In the genomic region with DNA sequence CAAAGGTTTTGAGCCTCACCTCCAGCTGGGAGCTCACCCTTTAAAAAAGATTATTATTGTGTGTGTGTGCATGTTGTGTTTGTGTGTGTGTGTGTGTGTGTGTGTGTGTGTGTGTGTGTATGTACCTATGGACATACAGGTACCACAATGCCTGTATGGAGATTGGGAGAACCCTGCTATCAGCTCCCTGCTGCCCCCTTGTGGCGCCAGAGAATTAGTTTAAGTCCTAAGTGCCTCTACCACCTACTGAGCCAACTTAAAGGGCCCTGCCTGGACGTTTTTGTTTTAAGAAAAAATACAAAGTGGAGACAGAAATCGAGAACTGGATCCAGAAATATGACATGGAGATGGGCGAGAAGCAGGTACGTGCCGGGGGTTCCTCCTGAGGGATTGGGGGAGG, we compare ENCODE assay signal across 8 mouse cellular contexts. TPM values are rescaled to one million over a fixed set of nuclear protein-coding genes. Genes with fewer than 3 reads are reported as not detected.
DNase-seq lines count a peak whose midpoint lies in the region; ATAC-seq and TF ChIP-seq lines count a peak whose summit lies in the region.

No protein-coding gene starts in this region.

- peaks cover 0 to 29% of the 10 kb centered on the region in 2 experiments for H3K36me3 ChIP-seq in CH12.LX (replicated peaks in 1 of 2; ENCODE audit: control insufficient read depth in 1 of 2, insufficient read depth in 1 of 2, low read length in 1 of 2)
- peaks cover 3% of the 10 kb centered on the region; the same call in 1 of the 2 replicates for H3K36me3 ChIP-seq in heart, embryonic 16.5 days (ENCODE audit: control insufficient read depth, insufficient read depth)
- no peaks in the 10 kb centered on the region for H3K36me3 ChIP-seq in lung, embryonic 14.5 days (ENCODE audit: insufficient read depth)
- H3K36me3 ChIP-seq in thymus, adult 2 months (ENCODE audit: control insufficient read depth, insufficient read depth, low read length), result no peaks in the 10 kb centered on the region

- peaks cover 2% of the 10 kb centered on the region for H3K27me3 ChIP-seq in CH12.LX (replicated peaks)
- H3K27me3 ChIP-seq in heart, embryonic 16.5 days (ENCODE audit: control insufficient read depth, insufficient read depth, low read length), result no peaks in the 10 kb centered on the region
- no peaks in the 10 kb centered on the region for H3K27me3 ChIP-seq in lung, embryonic 14.5 days (ENCODE audit: insufficient read depth, low read length)
- no peaks in the 10 kb centered on the region for H3K27me3 ChIP-seq in thymus, adult 2 months (ENCODE audit: control insufficient read depth, insufficient read depth, low read length)

- ATAC-seq in erythroid progenitor cell, adult 5-6 weeks (replicated peaks; ENCODE audit: low FRiP score, poor library complexity, severe bottlenecking), result peak; percentile 57; the same call in 1 of the 2 replicates
- ATAC-seq in heart, embryonic 16.5 days (replicated peaks; ENCODE audit: extremely low read depth, insufficient read depth, low FRiP score), result no peak
- ATAC-seq in lung, embryonic 14.5 days (ENCODE audit: insufficient read depth), result peak; percentile 45; the same call in 1 of the 2 replicates

- peaks cover 0 to 10% of the 10 kb centered on the region in 2 experiments; a peak in 2 of 4 replicates for H3K4me1 ChIP-seq in CH12.LX (ENCODE audit: control insufficient read depth in 1 of 2, insufficient read depth in 2 of 2)
- H3K4me1 ChIP-seq in heart, embryonic 16.5 days (ENCODE audit: control insufficient read depth, insufficient read depth, low read length), result peaks cover 15% of the 10 kb centered on the region
- no peaks in the 10 kb centered on the region for H3K4me1 ChIP-seq in lung, embryonic 14.5 days (ENCODE audit: insufficient read depth)
- H3K4me1 ChIP-seq in olfactory bulb, adult 2 months (ENCODE audit: control insufficient read depth, insufficient read depth, low read length), result peaks cover 11% of the 10 kb centered on the region
- H3K4me1 ChIP-seq in thymus, adult 2 months (replicated peaks; ENCODE audit: control insufficient read depth, insufficient read depth, low read length), result peaks cover 6% of the 10 kb centered on the region

- H3K79me2 ChIP-seq in CH12.LX (replicated peaks; ENCODE audit: control insufficient read depth, extremely low read depth, insufficient read depth, poor library complexity, severe bottlenecking), result no peaks in the 10 kb centered on the region

- 2% methylated on average over 6 of the region's 6 CpGs for WGBS in heart, embryonic 16.5 days
- 2% methylated on average over 6 of the region's 6 CpGs for WGBS in lung, embryonic 14.5 days
- under 1% methylated on average over 6 of the region's 6 CpGs for WGBS in olfactory bulb, adult 2 months
- 3% methylated on average over 6 of the region's 6 CpGs for WGBS in thymus, adult 2 months

- peak; percentile 73 for TF ChIP-seq RAD21 in CH12.LX (IDR thresholded peaks at IDR 0.05; ENCODE audit: low read depth, low read length)

- peak; percentile 57 to 90; a peak in 3 of 4 replicates for TF ChIP-seq CTCF in CH12.LX (conservative IDR thresholded peaks at IDR 0.05 in 1 of 2, IDR thresholded peaks at IDR 0.05 in 1 of 2; ENCODE audit: low read depth in 2 of 2, low read length in 2 of 2)
- TF ChIP-seq CTCF in lung, embryonic 14.5 days (IDR thresholded peaks at IDR 0.05; ENCODE audit: low read depth), result peak; percentile 86
- peak; percentile 18; the same call in 1 of the 2 replicates for TF ChIP-seq CTCF in olfactory bulb, adult 2 months (IDR thresholded peaks at IDR 0.05; ENCODE audit: insufficient read depth, low read depth, low read length)
- no peak for TF ChIP-seq CTCF in thymus, adult 2 months (IDR thresholded peaks at IDR 0.05; ENCODE audit: borderline replicate concordance, control insufficient read depth, extremely low read depth, insufficient read depth, low read length, poor library complexity)

- in situ Hi-C loops in CH12.LX (cut with MboI; ENCODE audit: low pct_ligation_motif_present, low pct_unique_long_range_greater_than_20kb, low sequenced_read_pairs), result loop anchor here (5.0 to 25.0 kb wide), 3 partner anchors 88 to 468 kb away; no protein-coding TSS in a partner anchor

- peak overlapping the region; percentile 25 to 56 (median 41) for H3K4me3 ChIP-seq in CH12.LX (replicated peaks in 1 of 3; ENCODE audit: low read depth in 2 of 3, low read length in 2 of 3, poor library complexity in 1 of 3)
- H3K4me3 ChIP-seq in heart, embryonic 16.5 days (ENCODE audit: low read length), result peak overlapping the region; percentile 40
- H3K4me3 ChIP-seq in lung, embryonic 14.5 days (ENCODE audit: low read depth, low read length), result peak overlapping the region; percentile 28; the same call in 1 of the 2 replicates
- H3K4me3 ChIP-seq in olfactory bulb, adult 2 months (ENCODE audit: insufficient read depth, low read depth, low read length), result peak overlapping the region; percentile 45
- H3K4me3 ChIP-seq in thymus, adult 2 months (ENCODE audit: control insufficient read depth, insufficient read depth, low read length), result no peak overlapping the region

- H3K9me3 ChIP-seq in CH12.LX (replicated peaks; ENCODE audit: low read length), result no peaks in the 10 kb centered on the region
- H3K9me3 ChIP-seq in heart, embryonic 16.5 days (replicated peaks; ENCODE audit: control insufficient read depth, low read length), result no peaks in the 10 kb centered on the region
- H3K9me3 ChIP-seq in lung, embryonic 14.5 days (ENCODE audit: low read depth, low read length), result no peaks in the 10 kb centered on the region

- peak overlapping the region; percentile 53 for H3K4me2 ChIP-seq in CH12.LX (ENCODE audit: insufficient read depth, low read depth, poor library complexity, severe bottlenecking)
- H3K4me2 ChIP-seq in heart, embryonic 16.5 days (ENCODE audit: low read depth, low read length), result peak overlapping the region; percentile 72
- peak overlapping the region; percentile 68 for H3K4me2 ChIP-seq in lung, embryonic 14.5 days

- peak; percentile 92 for DNase-seq in CH12.LX (ENCODE audit: extremely low read depth)
- DNase-seq in brain, embryonic 18.5 days (ENCODE audit: low read depth, low spot score), result peak; percentile 62
- DNase-seq in kidney, postnatal 14 days, result peak; percentile 90
- peak; percentile 93 for DNase-seq in lung, embryonic 14.5 days
- DNase-seq in thymus, adult 2 months, result peak; percentile 86

- TF ChIP-seq EP300 in CH12.LX (IDR thresholded peaks at IDR 0.05; ENCODE audit: low read length), result no peak

- H3K9ac ChIP-seq in CH12.LX (ENCODE audit: insufficient read depth, low read depth), result no peak overlapping the region
- peak overlapping the region; percentile 55 for H3K9ac ChIP-seq in heart, embryonic 16.5 days (ENCODE audit: low read length)
- peak overlapping the region; percentile 41; the same call in 1 of the 2 replicates for H3K9ac ChIP-seq in lung, embryonic 14.5 days

- H3K27ac ChIP-seq in CH12.LX (ENCODE audit: insufficient read depth, low read depth), result no peak overlapping the region
- H3K27ac ChIP-seq in heart, embryonic 16.5 days (ENCODE audit: low read length), result no peak overlapping the region
- H3K27ac ChIP-seq in lung, embryonic 14.5 days (ENCODE audit: low read depth), result no peak overlapping the region
- no peak overlapping the region for H3K27ac ChIP-seq in olfactory bulb, adult 2 months (ENCODE audit: insufficient read depth, low read depth, low read length)
- H3K27ac ChIP-seq in thymus, adult 2 months (ENCODE audit: control insufficient read depth, insufficient read depth, low read length), result no peak overlapping the region

- dilution Hi-C loops in CH12.LX (cut with MboI; ENCODE audit: extremely low pct_ligation_motif_present, extremely low pct_unique_long_range_greater_than_20kb, low sequenced_read_pairs), result no loop called here

- no peak for TF ChIP-seq POLR2A in CH12.LX (IDR thresholded peaks at IDR 0.05; ENCODE audit: low read depth, low read length)
- no peak for TF ChIP-seq POLR2A in olfactory bulb, adult 2 months (IDR thresholded peaks at IDR 0.05; ENCODE audit: insufficient read depth, low read depth, low read length)
- no peak; the same call in 1 of the 2 replicates for TF ChIP-seq POLR2A in thymus, adult 2 months (IDR thresholded peaks at IDR 0.05; ENCODE audit: control insufficient read depth, extremely low read depth, insufficient read depth, low read length, poor library complexity)

RNA-seq across cellular contexts. Expression of a gene that starts 7.5 kb away (rescaled TPM):
- 6.3 and 7.3 TPM in 2 replicates for total RNA-seq in CH12.LX (2012; rRNA removed)
- total RNA-seq in CH12.LX (2014; rRNA removed), result 6.2 and 7.3 TPM in 2 replicates
- polyA plus RNA-seq in CH12.LX (2012; ENCODE audit: insufficient read length, low read depth), result 10.2 and 10.8 TPM in 2 replicates
- 0.72 TPM in 1 of 2 replicates, not detected in the other for total RNA-seq in erythroid progenitor cell, adult 5-6 weeks (2015; ENCODE audit: low replicate concordance)
- 3.9 TPM in 1 of 2 replicates, not detected in the other for total RNA-seq in erythroid progenitor cell, adult 5-6 weeks (2017; ENCODE audit: low replicate concordance)
- 13.2 and 14.0 TPM in 2 replicates for polyA plus RNA-seq in heart, embryonic 16.5 days (2015; fragmentation: Nextera tagmentation; extraction: Ambion mirVana)
- 7.2 and 9.5 TPM in 2 replicates for polyA plus RNA-seq in lung, embryonic 14.5 days (2014; fragmentation: Nextera tagmentation; extraction: Ambion mirVana)
- not detected in 2 replicates for polyA plus RNA-seq in olfactory bulb, adult 2 months (2012; ENCODE audit: insufficient read depth, insufficient read length, low replicate concordance, missing spikeins)
- 18.8 and 20.6 TPM in 2 replicates for polyA plus RNA-seq in thymus, adult 2 months (2012; rRNA removed)

RNA-seq across cellular contexts. Expression of a gene that starts 7.7 kb away (rescaled TPM):
- total RNA-seq in CH12.LX (2012; rRNA removed) (83.6 and 93.6 TPM in 2 replicates), CH12.LX (2014; rRNA removed) (56.6 and 63.7 TPM in 2 replicates)
- polyA plus RNA-seq in CH12.LX (2012; ENCODE audit: insufficient read length, low read depth), result 91.8 and 96.8 TPM in 2 replicates
- total RNA-seq in erythroid progenitor cell, adult 5-6 weeks (2015; ENCODE audit: low replicate concordance), result 1.1 and 1.3 TPM in 2 replicates
- 6.4 and 8.1 TPM in 2 replicates for total RNA-seq in erythroid progenitor cell, adult 5-6 weeks (2017; ENCODE audit: low replicate concordance)
- 30.2 and 35.0 TPM in 2 replicates for polyA plus RNA-seq in heart, embryonic 16.5 days (2015; fragmentation: Nextera tagmentation; extraction: Ambion mirVana)
- polyA plus RNA-seq in lung, embryonic 14.5 days (2014; fragmentation: Nextera tagmentation; extraction: Ambion mirVana), result 31.5 and 37.2 TPM in 2 replicates
- polyA plus RNA-seq in olfactory bulb, adult 2 months (2012; ENCODE audit: insufficient read depth, insufficient read length, low replicate concordance, missing spikeins), result not detected in 2 replicates
- polyA plus RNA-seq in thymus, adult 2 months (2012; rRNA removed), result 429 and 448 TPM in 2 replicates

RNA-seq across cellular contexts. Expression of a gene that starts 16.0 kb away (rescaled TPM):
- total RNA-seq in CH12.LX (2012; rRNA removed) (0.25 and 0.59 TPM in 2 replicates), CH12.LX (2014; rRNA removed) (not detected in 2 replicates)
- 0.35 and 0.77 TPM in 2 replicates for polyA plus RNA-seq in CH12.LX (2012; ENCODE audit: insufficient read length, low read depth)
- total RNA-seq in erythroid progenitor cell, adult 5-6 weeks (2015; ENCODE audit: low replicate concordance), result 2.5 TPM in 1 of 2 replicates, not detected in the other
- total RNA-seq in erythroid progenitor cell, adult 5-6 weeks (2017; ENCODE audit: low replicate concordance), result 3.1 and 3.3 TPM in 2 replicates
- polyA plus RNA-seq in heart, embryonic 16.5 days (2015; fragmentation: Nextera tagmentation; extraction: Ambion mirVana), result 0.36 and 0.42 TPM in 2 replicates
- 0.35 and 0.37 TPM in 2 replicates for polyA plus RNA-seq in lung, embryonic 14.5 days (2014; fragmentation: Nextera tagmentation; extraction: Ambion mirVana)
- not detected in 2 replicates for polyA plus RNA-seq in olfactory bulb, adult 2 months (2012; ENCODE audit: insufficient read depth, insufficient read length, low replicate concordance, missing spikeins)
- 2.8 and 3.0 TPM in 2 replicates for polyA plus RNA-seq in thymus, adult 2 months (2012; rRNA removed)

RNA-seq across cellular contexts. Expression of a gene that starts 16.4 kb away (rescaled TPM):
- total RNA-seq in CH12.LX (2012; rRNA removed) (1.9 and 2.2 TPM in 2 replicates), CH12.LX (2014; rRNA removed) (0.90 and 1.0 TPM in 2 replicates)
- 4.2 and 5.4 TPM in 2 replicates for polyA plus RNA-seq in CH12.LX (2012; ENCODE audit: insufficient read length, low read depth)
- total RNA-seq in erythroid progenitor cell, adult 5-6 weeks (2015; ENCODE audit: low replicate concordance), result 107 and 136 TPM in 2 replicates
- total RNA-seq in erythroid progenitor cell, adult 5-6 weeks (2017; ENCODE audit: low replicate concordance), result 57.0 and 72.9 TPM in 2 replicates
- 14.5 TPM in 2 replicates for polyA plus RNA-seq in heart, embryonic 16.5 days (2015; fragmentation: Nextera tagmentation; extraction: Ambion mirVana)
- polyA plus RNA-seq in lung, embryonic 14.5 days (2014; fragmentation: Nextera tagmentation; extraction: Ambion mirVana), result 16.5 and 17.0 TPM in 2 replicates
- not detected in 2 replicates for polyA plus RNA-seq in olfactory bulb, adult 2 months (2012; ENCODE audit: insufficient read depth, insufficient read length, low replicate concordance, missing spikeins)
- 203 and 208 TPM in 2 replicates for polyA plus RNA-seq in thymus, adult 2 months (2012; rRNA removed)

RNA-seq across cellular contexts. Expression of a gene that starts 29.2 kb away (rescaled TPM):
- total RNA-seq in CH12.LX (2012; rRNA removed), result not detected in 2 replicates
- total RNA-seq in CH12.LX (2014; rRNA removed), result not detected in 2 replicates
- 0.26 TPM in 1 of 2 replicates, not detected in the other for polyA plus RNA-seq in CH12.LX (2012; ENCODE audit: insufficient read length, low read depth)
- total RNA-seq in erythroid progenitor cell, adult 5-6 weeks (2015; ENCODE audit: low replicate concordance), result not detected in 2 replicates
- total RNA-seq in erythroid progenitor cell, adult 5-6 weeks (2017; ENCODE audit: low replicate concordance), result not detected in 2 replicates
- 0.49 TPM in 1 of 2 replicates, not detected in the other for polyA plus RNA-seq in heart, embryonic 16.5 days (2015; fragmentation: Nextera tagmentation; extraction: Ambion mirVana)
- polyA plus RNA-seq in lung, embryonic 14.5 days (2014; fragmentation: Nextera tagmentation; extraction: Ambion mirVana), result not detected in 2 replicates
- not detected in 2 replicates for polyA plus RNA-seq in olfactory bulb, adult 2 months (2012; ENCODE audit: insufficient read depth, insufficient read length, low replicate concordance, missing spikeins)
- 0.15 and 0.33 TPM in 2 replicates for polyA plus RNA-seq in thymus, adult 2 months (2012; rRNA removed)
